Mouse (Mus musculus): ENCODE measurements around the gene Srsf1. TPM values are rescaled to one million over a fixed set of nuclear protein-coding genes. Genes with fewer than 3 reads are reported as not detected.

Gene Srsf1
- polyA plus RNA-seq, 1 experiment = 247 TPM

- Histone ChIP-seq H3K27ac (ENCODE audit: control insufficient read depth, insufficient read depth, low read length) (no peak overlapping the region), H3K27me3 (ENCODE audit: control insufficient read depth, insufficient read depth, low read length) (no peaks in the 10 kb centered on the region), H3K4me1 (replicated peaks; ENCODE audit: control insufficient read depth, insufficient read depth, low read length) (no peaks in the 10 kb centered on the region), H3K4me3 (ENCODE audit: control insufficient read depth, insufficient read depth, low read length) (no peak overlapping the region), H3K36me3 (ENCODE audit: control insufficient read depth, insufficient read depth, low read length) (peaks cover 12% of the 10 kb centered on the region)
- TF ChIP-seq POLR2A (IDR thresholded peaks at IDR 0.05; ENCODE audit: control insufficient read depth, extremely low read depth, insufficient read depth, low read length, poor library complexity) (no peak), CTCF (IDR thresholded peaks at IDR 0.05; ENCODE audit: borderline replicate concordance, control insufficient read depth, extremely low read depth, insufficient read depth, low read length, poor library complexity) (no peak)
- DNase-seq = no peak
- WGBS = 94% methylated on average over 2 of the region's 2 CpGs
Measured at GRCm38 (mm10) chr11:88055777-88056176, 8.6 kb downstream of the Srsf1 start.

GRCm38 (mm10) chr11:88057788-88058187, 10.6 kb downstream of the Srsf1 start:
- WGBS = 85% methylated on average over 2 of the region's 2 CpGs
- no peak overlapping the region for H3K4me3 ChIP-seq (ENCODE audit: control insufficient read depth, insufficient read depth, low read length)
- no peaks in the 10 kb centered on the region for H3K4me1 ChIP-seq (replicated peaks; ENCODE audit: control insufficient read depth, insufficient read depth, low read length)
- peaks cover 1% of the 10 kb centered on the region; the same call in 1 of the 2 replicates for H3K36me3 ChIP-seq (ENCODE audit: control insufficient read depth, insufficient read depth, low read length)
- TF ChIP-seq POLR2A (IDR thresholded peaks at IDR 0.05; ENCODE audit: control insufficient read depth, extremely low read depth, insufficient read depth, low read length, poor library complexity) = no peak
- no peak for TF ChIP-seq CTCF (IDR thresholded peaks at IDR 0.05; ENCODE audit: borderline replicate concordance, control insufficient read depth, extremely low read depth, insufficient read depth, low read length, poor library complexity)
- H3K27ac ChIP-seq (ENCODE audit: control insufficient read depth, insufficient read depth, low read length) = no peak overlapping the region
- H3K27me3 ChIP-seq (ENCODE audit: control insufficient read depth, insufficient read depth, low read length) = no peaks in the 10 kb centered on the region
- DNase-seq = no peak

GRCm38 (mm10) chr11:88059141-88059540, 12.0 kb downstream of the Srsf1 start:
- no peaks in the 10 kb centered on the region for H3K4me1 ChIP-seq (replicated peaks; ENCODE audit: control insufficient read depth, insufficient read depth, low read length)
- no peak overlapping the region for H3K27ac ChIP-seq (ENCODE audit: control insufficient read depth, insufficient read depth, low read length)
- no peak overlapping the region for H3K4me3 ChIP-seq (ENCODE audit: control insufficient read depth, insufficient read depth, low read length)
- WGBS = 50% methylated on average over 2 of the region's 2 CpGs
- H3K36me3 ChIP-seq (ENCODE audit: control insufficient read depth, insufficient read depth, low read length) = no peaks in the 10 kb centered on the region; the same call in 1 of the 2 replicates
- no peaks in the 10 kb centered on the region for H3K27me3 ChIP-seq (ENCODE audit: control insufficient read depth, insufficient read depth, low read length)
- DNase-seq = peak; percentile 40
- no peak for TF ChIP-seq POLR2A (IDR thresholded peaks at IDR 0.05; ENCODE audit: control insufficient read depth, extremely low read depth, insufficient read depth, low read length, poor library complexity)
- TF ChIP-seq CTCF (IDR thresholded peaks at IDR 0.05; ENCODE audit: borderline replicate concordance, control insufficient read depth, extremely low read depth, insufficient read depth, low read length, poor library complexity) = no peak

GRCm38 (mm10) chr11:88061892-88062625, 14.9 kb downstream of the Srsf1 start:
- no peak overlapping the region for H3K27ac ChIP-seq (ENCODE audit: control insufficient read depth, insufficient read depth, low read length)
- H3K27me3 ChIP-seq (ENCODE audit: control insufficient read depth, insufficient read depth, low read length) = no peaks in the 10 kb centered on the region
- 54% methylated on average over 2 of the region's 2 CpGs for WGBS
- no peaks in the 10 kb centered on the region for H3K36me3 ChIP-seq (ENCODE audit: control insufficient read depth, insufficient read depth, low read length)
- no peak for DNase-seq
- TF ChIP-seq CTCF (IDR thresholded peaks at IDR 0.05; ENCODE audit: borderline replicate concordance, control insufficient read depth, extremely low read depth, insufficient read depth, low read length, poor library complexity) = no peak
- TF ChIP-seq POLR2A (IDR thresholded peaks at IDR 0.05; ENCODE audit: control insufficient read depth, extremely low read depth, insufficient read depth, low read length, poor library complexity) = no peak
- H3K4me3 ChIP-seq (ENCODE audit: control insufficient read depth, insufficient read depth, low read length) = no peak overlapping the region
- peaks cover under 1% of the 10 kb centered on the region for H3K4me1 ChIP-seq (replicated peaks; ENCODE audit: control insufficient read depth, insufficient read depth, low read length)

- no peak for TF ChIP-seq POLR2A (IDR thresholded peaks at IDR 0.05; ENCODE audit: control insufficient read depth, extremely low read depth, insufficient read depth, low read length, poor library complexity)
- no peak for TF ChIP-seq CTCF (IDR thresholded peaks at IDR 0.05; ENCODE audit: borderline replicate concordance, control insufficient read depth, extremely low read depth, insufficient read depth, low read length, poor library complexity)
- no peak overlapping the region for H3K27ac ChIP-seq (ENCODE audit: control insufficient read depth, insufficient read depth, low read length)
- no peak for DNase-seq
- no peaks in the 10 kb centered on the region for H3K27me3 ChIP-seq (ENCODE audit: control insufficient read depth, insufficient read depth, low read length)
- no peak overlapping the region for H3K4me3 ChIP-seq (ENCODE audit: control insufficient read depth, insufficient read depth, low read length)
- H3K4me1 ChIP-seq (replicated peaks; ENCODE audit: control insufficient read depth, insufficient read depth, low read length) = peaks cover 4% of the 10 kb centered on the region
- no peaks in the 10 kb centered on the region for H3K36me3 ChIP-seq (ENCODE audit: control insufficient read depth, insufficient read depth, low read length)
Measured at GRCm38 (mm10) chr11:88065732-88066131, 18.6 kb downstream of the Srsf1 start.

GRCm38 (mm10) chr11:88067191-88067585, 20.0 kb downstream of the Srsf1 start:
- WGBS = 13% methylated on average over 8 of the region's 8 CpGs
- Histone ChIP-seq H3K27me3 (ENCODE audit: control insufficient read depth, insufficient read depth, low read length) (no peaks in the 10 kb centered on the region), H3K27ac (ENCODE audit: control insufficient read depth, insufficient read depth, low read length) (no peak overlapping the region), H3K36me3 (ENCODE audit: control insufficient read depth, insufficient read depth, low read length) (no peaks in the 10 kb centered on the region), H3K4me3 (ENCODE audit: control insufficient read depth, insufficient read depth, low read length) (peak overlapping the region; percentile 96), H3K4me1 (replicated peaks; ENCODE audit: control insufficient read depth, insufficient read depth, low read length) (peaks cover 4% of the 10 kb centered on the region)
- TF ChIP-seq CTCF (IDR thresholded peaks at IDR 0.05; ENCODE audit: borderline replicate concordance, control insufficient read depth, extremely low read depth, insufficient read depth, low read length, poor library complexity) (no peak), POLR2A (IDR thresholded peaks at IDR 0.05; ENCODE audit: control insufficient read depth, extremely low read depth, insufficient read depth, low read length, poor library complexity) (no peak)
- no peak for DNase-seq
